Mouse (Mus musculus) E14TG2a.4 (cell line): ENCODE data around the gene Mgat2.

Experiments used
- H3K27me3 ChIP-seq: 2 replicates; pipeline ENCODE4 v1.6.1; 2014; ENCODE audit warnings: low read length, control low read depth; ENCODE audit not compliant: insufficient read depth
- H3K36me3 ChIP-seq: 2 replicates; pipeline ENCODE4 v1.6.1; 2014; ENCODE audit warnings: low read length, control low read depth; ENCODE audit not compliant: insufficient read depth
- H3K4me1 ChIP-seq: replicated peaks from 2 replicates; pipeline ENCODE4 v1.6.1; 2014; ENCODE audit warnings: low read depth, low read length, control low read depth
- H3K4me3 ChIP-seq: replicated peaks from 2 replicates; pipeline ENCODE4 v1.5.1; 2014; ENCODE audit warnings: mild to moderate bottlenecking, low read length
- H3K9me3 ChIP-seq: 2 replicates; pipeline ENCODE4 v1.6.1; 2014; ENCODE audit warnings: low read length, control low read depth
- CTCF ChIP-seq: conservative IDR thresholded peaks from 2 replicates; pipeline ENCODE4 v1.5.1; 2014; ENCODE audit warnings: low read length
- NANOG ChIP-seq: IDR thresholded peaks from 2 replicates; pipeline ENCODE4 v1.6.1; 2014; ENCODE audit warnings: borderline replicate concordance, low read length, mixed read lengths
- POU5F1 ChIP-seq: IDR thresholded peaks from 2 replicates; pipeline ENCODE4 v1.6.1; 2014; ENCODE audit warnings: low read length, borderline replicate concordance

Gene Mgat2

DNA sequence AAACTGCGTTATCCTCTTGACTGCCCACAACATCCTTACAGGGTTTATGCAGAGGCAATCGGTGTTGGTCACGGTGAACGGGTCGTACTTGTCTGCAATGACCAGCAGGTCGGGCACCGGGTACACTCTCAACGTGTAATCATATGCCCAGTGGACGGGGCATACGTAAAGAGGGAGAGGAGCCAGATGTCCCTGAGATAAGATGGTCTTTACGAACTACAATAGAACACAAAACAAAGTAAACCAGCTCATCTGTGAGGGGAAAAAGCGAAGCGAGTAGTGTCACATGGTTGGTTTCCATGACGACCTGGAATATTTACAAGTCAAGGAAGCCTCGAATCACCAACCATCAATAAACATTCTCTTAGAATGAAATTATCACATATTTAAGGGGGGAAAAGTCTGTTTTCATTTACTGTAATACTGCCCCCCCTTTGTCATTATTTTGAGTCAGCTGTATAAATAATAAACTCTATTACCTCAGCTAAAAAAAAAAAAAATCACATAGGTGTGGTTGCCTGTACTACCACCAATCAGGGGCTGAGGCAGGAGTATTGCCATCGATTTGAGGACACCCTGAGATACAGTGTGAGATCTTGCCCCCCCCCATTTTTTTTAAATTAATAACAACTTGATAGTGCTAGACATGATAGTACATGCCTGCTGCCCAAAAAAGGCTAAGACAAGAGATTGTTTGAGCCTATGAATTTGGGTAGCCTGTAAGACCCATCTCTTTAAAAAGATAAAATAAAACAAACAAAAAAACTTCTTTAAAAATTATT lies 20.3 kb downstream of the Mgat2 start, which contains the start of gene Gm49384:
Gene Gm49384 (minus strand): TSS at position 216 of the 782 bp plus-strand sequence.
- TF ChIP-seq POU5F1: no peak
- TF ChIP-seq NANOG: no peak
- TF ChIP-seq CTCF: no peak
- H3K4me1 ChIP-seq: peaks cover 16% of the 10 kb centered on the region
- peaks cover 70% of the 10 kb centered on the region for H3K36me3 ChIP-seq
- no peak within 1 kb of the TSS for H3K4me3 ChIP-seq
- H3K27me3 ChIP-seq: no peaks in the 10 kb centered on the region
- H3K9me3 ChIP-seq: no peaks in the 10 kb centered on the region

DNA sequence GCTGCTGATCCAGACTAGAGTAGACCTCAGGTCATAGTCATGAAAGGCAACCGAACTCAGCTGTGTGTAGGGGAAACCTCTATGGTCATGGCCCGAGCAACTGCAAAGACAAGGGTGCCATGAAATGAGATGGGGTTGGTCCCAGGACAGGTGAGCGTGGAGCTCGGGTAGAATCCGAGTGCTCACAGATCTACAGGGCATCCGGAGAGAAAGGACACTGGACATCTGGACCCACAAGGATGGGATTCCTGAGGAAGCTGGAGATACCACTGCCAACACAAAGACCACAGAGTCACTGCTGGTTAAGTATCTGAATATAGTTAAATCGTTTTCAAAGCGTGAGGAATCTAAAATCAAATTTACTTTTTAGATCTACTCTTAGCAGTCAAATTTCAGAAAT lies 23.4 kb downstream of the Mgat2 start:
- no peaks in the 10 kb centered on the region for H3K9me3 ChIP-seq
- peaks cover 31% of the 10 kb centered on the region for H3K4me1 ChIP-seq
- H3K27me3 ChIP-seq: no peaks in the 10 kb centered on the region
- no peak overlapping the region for H3K4me3 ChIP-seq
- H3K36me3 ChIP-seq: peaks cover 60% of the 10 kb centered on the region
- TF ChIP-seq NANOG: no peak
- no peak for TF ChIP-seq POU5F1
- no peak for TF ChIP-seq CTCF

GRCm38 (mm10) chr12:69207926-69208325 lies 24.0 kb downstream of the Mgat2 start:
- Histone ChIP-seq H3K9me3 (no peaks in the 10 kb centered on the region), H3K4me1 (peaks cover 33% of the 10 kb centered on the region), H3K4me3 (no peak overlapping the region), H3K36me3 (peaks cover 60% of the 10 kb centered on the region), H3K27me3 (no peaks in the 10 kb centered on the region)
- no peak for TF ChIP-seq NANOG
- no peak for TF ChIP-seq POU5F1
- TF ChIP-seq CTCF: no peak

GRCm38 (mm10) chr12:69208520-69208919 lies 24.6 kb downstream of the Mgat2 start:
- no peak overlapping the region for H3K4me3 ChIP-seq
- peaks cover 33% of the 10 kb centered on the region for H3K4me1 ChIP-seq
- H3K27me3 ChIP-seq: no peaks in the 10 kb centered on the region
- TF ChIP-seq POU5F1 (no peak), CTCF (peak; percentile 33; the same call in 1 of the 2 replicates)
- H3K9me3 ChIP-seq: no peaks in the 10 kb centered on the region
- peaks cover 59% of the 10 kb centered on the region for H3K36me3 ChIP-seq

GRCm38 (mm10) chr12:69210056-69210979 lies 26.4 kb downstream of the Mgat2 start:
- no peaks in the 10 kb centered on the region for H3K9me3 ChIP-seq
- peaks cover 69% of the 10 kb centered on the region for H3K36me3 ChIP-seq
- H3K4me1 ChIP-seq: peaks cover 30% of the 10 kb centered on the region
- no peak for TF ChIP-seq NANOG
- TF ChIP-seq CTCF: no peak
- no peak for TF ChIP-seq POU5F1
- peak overlapping the region; percentile 37 for H3K4me3 ChIP-seq
- no peaks in the 10 kb centered on the region for H3K27me3 ChIP-seq

DNA sequence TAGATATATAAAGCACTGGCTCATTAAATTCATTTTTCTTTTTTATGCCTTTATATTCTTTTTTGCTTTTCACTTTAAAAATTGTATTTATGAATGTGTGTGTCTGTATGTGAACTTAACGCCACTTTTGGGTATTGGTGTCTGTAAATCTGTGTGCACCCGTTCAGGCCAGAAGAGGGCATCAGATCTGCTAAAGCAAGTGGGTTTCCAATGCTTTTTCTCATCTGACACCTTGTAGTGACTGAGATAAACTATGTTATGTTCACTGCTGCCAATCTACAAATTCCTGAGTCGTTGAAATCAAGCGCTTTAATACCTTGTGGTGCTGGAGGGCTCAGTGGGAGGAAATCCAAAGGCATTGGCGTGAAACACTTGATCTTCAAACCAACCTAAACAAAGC lies 27.1 kb downstream of the Mgat2 start:
- no peaks in the 10 kb centered on the region for H3K27me3 ChIP-seq
- H3K4me3 ChIP-seq: peak overlapping the region; percentile 37; the same call in 1 of the 2 replicates
- H3K4me1 ChIP-seq: peaks cover 30% of the 10 kb centered on the region
- H3K9me3 ChIP-seq: no peaks in the 10 kb centered on the region
- H3K36me3 ChIP-seq: peaks cover 71% of the 10 kb centered on the region
- TF ChIP-seq POU5F1 (no peak), NANOG (no peak), CTCF (0 out of 2 replicates have a peak, but pooled peaks have one; percentile 5)

DNA sequence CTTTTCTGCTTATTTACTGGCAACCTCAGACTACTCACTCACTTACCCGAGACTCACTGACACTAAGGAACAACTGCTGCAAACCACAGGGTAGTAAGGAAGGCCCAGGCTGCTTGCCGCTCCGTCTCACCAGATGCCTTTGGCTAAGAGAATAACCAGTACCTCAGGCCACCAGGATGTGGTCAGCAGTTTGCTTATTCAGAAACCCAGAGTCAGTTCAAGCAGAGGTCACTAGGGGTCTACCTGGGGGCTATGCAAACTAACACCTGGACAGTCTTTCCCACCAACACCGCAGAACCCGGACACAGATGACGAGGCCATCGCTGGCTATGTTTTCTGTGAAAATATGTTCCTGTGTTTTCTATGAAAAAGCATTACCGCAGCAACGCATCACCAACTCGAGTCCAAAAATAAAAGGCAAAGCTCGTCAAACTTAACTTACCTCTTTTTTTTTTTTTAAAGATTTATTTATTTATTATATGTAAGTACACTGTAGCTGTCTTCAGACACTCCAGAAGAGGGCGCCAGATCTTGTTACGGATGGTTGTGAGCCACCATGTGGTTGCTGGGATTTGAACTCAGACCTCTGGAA lies 29.3 kb downstream of the Mgat2 start:
- Histone ChIP-seq H3K36me3 (peaks cover 73% of the 10 kb centered on the region), H3K27me3 (no peaks in the 10 kb centered on the region), H3K4me1 (peaks cover 51% of the 10 kb centered on the region), H3K9me3 (no peaks in the 10 kb centered on the region), H3K4me3 (no peak overlapping the region)
- TF ChIP-seq NANOG (no peak), POU5F1 (no peak)

- Histone ChIP-seq H3K27me3 (no peaks in the 10 kb centered on the region), H3K36me3 (peaks cover 76% of the 10 kb centered on the region), H3K4me3 (no peak overlapping the region), H3K9me3 (no peaks in the 10 kb centered on the region), H3K4me1 (peaks cover 60% of the 10 kb centered on the region)
- TF ChIP-seq NANOG (no peak), CTCF (no peak), POU5F1 (no peak)
Measured at GRCm38 (mm10) chr12:69214393-69214792, 30.4 kb downstream of the Mgat2 start.
